Mouse (Mus musculus): ENCODE measurements around the gene Cd300a.
A peak's percentile ranks its signal among the peaks of the same experiment; 100 is the strongest.
"Not testable (repeated sequence)": the region's sequence is repeated elsewhere in the genome, so short reads cannot be mapped to it uniquely, and the experiment has no call there.

Cd300a gene

DNA sequence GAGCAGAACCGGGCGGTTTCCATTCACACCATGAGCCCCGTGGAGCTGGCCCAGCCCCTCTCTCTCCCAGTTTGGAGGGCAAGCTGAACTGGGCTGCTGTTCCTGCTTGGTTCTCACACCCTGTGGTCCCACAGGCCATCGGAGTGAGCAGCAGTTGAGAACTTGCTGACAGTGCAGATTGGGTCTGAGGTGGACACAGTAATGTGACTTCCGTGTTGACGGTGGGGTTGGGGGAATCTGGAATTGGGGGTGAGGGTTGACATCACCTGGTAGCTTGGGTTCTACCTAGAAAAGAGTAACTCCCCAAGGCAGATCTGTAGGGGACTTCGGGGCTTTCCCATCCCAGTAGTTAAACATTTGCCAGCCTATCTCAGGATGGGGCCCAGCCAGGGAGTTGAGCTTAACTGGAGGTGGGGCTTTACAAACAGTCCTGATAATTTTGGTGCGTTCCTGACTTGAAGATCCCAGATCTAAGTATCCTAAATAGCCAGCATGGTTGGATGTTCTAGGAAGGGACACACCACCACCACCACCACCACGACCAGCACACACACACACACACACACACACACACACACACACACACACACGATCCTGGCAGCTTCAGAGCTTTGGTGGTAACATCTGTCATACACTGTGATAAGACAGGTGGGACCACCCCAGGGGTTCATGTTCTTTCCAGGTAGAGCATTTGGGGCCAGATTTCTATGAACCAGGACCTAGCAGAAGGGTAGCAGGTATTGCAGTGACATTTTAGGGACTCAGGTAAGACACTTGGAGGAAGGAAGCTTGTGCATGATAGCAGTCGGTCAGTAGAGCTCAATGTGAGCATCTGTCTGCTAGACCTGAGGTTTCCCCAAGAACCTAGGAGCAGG is 22.2 kb upstream of the Cd300a start:
- no peak for DNase-seq

DNA sequence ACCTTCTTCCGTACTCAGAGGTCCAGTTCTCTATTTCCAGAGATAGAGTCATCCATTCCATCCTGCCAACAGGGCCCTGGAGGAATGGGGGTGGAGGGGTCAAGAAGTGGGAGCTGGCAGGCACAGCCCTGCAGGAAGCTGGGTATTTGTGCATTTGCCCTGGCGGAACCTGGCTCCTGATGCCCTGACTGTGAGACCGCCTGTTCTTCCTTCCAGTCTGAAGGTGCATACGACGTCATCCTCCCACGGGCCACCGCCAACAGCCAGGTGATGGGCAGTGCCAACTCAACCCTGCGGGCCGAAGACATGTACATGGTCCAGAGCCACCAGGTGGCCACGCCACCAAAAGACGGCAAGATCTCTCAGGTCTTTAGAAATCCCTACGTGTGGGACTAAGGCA is 21.6 kb upstream of the Cd300a start:
- DNase-seq: no peak

DNA sequence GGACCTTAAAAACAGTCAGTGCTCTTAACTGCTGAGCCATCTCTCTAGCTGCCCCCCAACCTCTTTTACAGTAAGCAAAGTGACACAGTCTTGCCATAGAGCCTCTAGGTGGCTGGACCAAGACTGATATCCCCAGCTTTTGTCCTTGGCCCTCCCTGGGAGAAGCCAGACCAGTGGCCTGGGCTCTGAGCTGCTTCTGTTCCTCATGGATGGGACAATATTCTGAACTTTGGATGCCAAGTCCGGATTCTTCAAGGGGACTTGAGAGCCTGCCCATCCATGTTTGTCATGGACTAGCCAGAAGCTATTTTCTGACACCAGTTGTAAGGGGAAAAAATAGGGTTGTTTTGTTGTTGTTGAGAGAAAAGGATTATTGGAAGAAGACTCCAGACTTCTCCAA is 20.1 kb upstream of the Cd300a start:
- no peak for DNase-seq

DNA sequence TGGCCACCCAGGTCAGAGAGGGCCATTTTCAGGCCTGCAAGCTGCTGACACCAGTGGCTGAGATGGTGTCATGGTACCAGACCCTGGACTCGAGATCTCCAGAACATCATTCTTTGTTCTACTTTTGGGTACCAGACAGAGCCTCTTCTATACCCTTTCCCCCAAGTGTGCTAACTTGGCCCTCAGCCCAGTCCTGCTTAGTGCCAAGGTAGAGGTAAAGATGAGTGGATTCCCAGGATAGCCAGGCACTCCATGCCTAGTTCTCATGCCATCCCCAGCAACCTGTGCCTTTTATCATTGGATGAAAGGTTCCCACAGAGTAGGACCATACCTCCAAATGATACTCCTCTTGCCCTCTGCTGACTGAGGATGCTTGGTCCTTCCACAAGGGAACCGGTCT is 18.3 kb upstream of the Cd300a start:
- no peak for DNase-seq

DNA sequence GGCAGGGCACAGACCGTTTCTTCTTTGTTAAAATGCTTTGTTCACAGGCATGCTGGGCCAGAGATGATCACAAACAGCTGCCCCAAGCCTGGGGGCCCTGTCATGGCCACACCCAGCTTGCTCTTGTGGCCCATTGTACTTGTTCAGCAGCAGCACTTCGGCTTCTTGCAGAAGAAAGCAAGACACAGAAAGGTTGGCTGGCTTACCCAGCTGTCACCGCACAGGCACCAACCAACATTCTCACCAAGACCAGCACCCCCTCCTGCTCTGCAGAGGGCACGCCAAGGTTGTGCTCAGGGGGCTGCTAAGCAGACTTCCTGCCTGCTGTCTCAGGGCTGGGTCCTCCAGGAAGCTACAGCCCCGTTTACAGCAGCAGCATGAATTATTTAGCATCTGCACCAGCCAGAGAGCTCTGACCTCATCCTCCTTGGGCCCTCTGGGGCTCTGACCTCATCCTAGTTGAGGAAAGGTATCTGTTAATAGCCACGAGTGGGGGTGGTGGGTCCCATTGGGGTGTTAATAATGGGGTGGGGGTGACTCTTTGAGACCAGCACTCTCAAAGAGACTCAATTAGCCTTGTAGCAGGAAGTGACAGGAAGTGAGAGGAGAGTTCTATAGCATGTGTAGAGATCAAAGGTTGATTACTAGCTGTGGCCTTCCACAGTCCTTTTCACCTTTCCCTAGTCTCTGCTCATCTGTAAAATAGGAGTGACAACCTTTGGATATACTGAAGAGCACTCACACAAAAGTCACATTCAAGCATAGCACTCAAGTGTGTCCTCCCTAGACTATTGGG is 16.6 kb upstream of the Cd300a start:
- no peak for DNase-seq

DNA sequence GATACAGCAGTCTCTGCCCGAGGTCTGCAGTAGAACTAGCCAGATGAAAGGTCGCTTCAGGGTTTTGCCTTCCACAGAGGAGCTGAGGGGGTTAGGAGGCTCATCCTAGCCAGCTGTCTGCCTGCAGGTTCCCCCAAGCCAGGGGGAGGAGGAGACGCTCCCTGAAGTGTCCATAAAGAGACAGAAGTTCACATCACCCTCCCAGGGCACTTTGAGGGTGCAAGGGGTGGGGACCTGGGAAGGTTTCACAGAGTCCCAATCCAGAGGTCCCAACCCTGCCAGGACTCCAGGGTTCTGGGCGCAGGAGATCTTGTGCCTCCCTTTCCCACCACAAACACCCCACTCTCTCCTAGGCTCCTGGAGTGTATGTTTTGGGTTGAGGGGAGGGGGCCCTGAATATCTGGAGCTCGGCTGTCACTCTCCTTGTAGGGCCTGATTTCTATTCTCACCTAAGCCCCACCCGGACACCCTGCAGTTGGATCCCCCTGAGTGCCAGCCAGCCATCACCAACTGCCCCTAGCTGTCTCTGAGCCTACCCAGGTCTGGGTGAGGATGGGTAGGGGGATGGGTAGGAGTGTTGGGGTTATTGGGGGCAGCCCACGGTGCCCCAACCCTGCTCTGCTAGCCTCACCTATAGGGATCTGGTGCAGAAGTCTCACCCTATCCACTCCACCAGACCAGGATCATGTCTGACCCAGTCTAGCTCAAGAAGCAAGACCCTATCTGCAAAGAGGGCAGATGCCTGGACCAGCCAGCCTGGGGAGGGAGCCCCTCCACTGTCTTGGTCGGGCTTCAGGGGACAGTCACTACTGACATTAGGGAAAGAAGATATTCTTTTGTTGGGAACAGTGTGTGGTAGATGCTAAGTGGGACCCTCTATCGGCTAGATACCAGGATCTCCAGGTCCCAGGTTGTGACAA is 15.4 kb upstream of the Cd300a start:
- no peak for DNase-seq

DNA sequence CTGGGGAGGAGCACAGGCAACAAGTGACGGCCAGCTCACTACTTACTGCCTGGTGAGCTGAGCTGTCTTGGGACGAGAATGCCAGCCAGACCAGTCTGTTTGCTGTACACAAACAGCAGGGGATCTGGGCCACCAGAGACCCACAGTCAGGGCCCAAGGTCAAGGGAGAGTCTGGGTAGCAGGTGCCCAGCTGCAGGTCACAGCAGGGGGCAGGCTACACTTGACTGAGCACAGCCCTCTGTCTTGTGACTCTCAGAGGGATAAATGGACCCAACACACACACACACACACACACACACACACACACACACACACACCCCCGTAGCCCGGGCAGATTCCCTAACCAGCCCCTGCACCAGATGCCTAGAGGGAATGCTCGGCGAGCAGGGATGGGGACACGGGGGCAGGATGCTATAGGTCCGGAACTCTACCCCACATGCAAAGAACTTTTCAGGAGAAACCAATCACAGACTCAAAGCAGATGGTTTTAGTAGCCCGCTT is 14.5 kb upstream of the Cd300a start:
- DNase-seq: no peak

DNA sequence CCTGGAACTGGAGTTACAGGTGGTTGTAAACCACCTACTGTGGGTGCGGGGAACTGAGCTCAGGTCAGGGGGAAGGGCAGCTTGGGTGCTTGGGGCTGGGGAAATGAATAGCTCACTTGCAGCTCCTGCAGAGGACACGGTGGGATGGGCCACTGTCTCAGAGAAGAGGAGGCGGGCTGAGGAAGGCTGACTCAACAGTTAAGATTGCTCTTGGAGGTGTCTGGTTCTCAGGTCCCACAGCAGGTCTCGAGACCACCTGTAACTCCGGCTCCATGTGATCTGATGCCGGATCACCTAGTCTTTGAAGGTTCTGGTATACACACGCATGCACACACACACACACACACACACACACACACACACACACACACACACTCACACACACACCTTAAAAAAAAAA is 13.7 kb upstream of the Cd300a start:
- DNase-seq: no peak

DNA sequence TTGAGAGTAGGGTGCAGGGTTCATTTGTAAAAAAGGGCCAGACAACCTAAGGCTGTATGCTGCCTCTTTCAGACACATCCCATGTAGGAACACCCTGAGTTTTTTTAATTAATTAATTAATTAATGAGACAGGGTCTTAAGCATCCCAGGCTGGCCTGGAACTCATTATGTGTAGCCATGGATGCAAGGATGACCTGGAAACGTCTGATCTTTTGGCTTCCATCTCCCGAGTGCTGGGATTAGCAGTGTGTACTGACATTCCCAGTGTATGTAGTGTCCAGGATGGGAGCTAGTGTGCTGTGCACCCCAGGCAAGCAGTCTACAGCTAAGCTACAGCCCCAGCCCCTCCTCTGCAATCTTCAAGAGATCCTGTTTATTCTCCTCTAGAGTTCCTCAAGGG is 13.2 kb upstream of the Cd300a start:
- no peak for DNase-seq

DNA sequence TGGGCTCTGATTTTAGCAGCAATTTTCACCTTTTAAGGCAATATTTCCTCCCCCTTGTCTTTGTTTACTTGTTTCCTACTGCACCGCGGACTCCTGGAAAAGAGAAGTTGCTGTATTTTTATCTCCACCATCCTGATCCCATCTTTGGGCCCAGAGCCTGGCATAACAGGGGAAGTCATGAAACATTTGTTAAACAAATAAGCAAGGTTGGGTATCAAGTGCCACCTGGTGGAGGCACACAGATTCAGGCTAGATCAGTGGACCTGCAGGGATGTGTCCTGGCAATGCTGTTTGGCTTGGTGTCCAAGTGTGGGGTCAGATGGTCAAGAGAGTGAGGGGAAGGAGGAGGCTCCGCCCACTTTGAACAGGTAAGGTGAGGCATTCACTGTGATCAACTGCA is 12.7 kb upstream of the Cd300a start:
- DNase-seq: peak; percentile 47

DNA sequence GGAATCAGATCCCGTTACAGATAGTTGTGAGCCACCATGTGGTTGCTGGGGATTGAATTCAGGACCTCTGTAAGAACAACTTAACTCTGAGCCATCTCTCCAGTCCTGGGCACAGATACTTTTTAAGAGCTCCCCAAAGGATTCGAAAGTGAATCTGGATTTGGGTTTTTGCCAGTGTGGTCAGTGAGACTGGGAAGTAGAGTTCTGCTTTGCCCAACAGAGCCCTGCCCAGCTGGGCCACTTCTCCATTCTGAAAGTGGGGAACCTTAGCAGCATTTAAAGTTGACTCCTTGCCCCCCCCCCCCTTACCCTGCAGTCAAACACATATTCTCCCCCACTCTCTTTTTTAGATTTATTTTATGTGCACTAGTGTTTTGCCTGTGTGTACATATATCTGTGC is 10.2 kb upstream of the Cd300a start:
- DNase-seq: peak; percentile 76

DNA sequence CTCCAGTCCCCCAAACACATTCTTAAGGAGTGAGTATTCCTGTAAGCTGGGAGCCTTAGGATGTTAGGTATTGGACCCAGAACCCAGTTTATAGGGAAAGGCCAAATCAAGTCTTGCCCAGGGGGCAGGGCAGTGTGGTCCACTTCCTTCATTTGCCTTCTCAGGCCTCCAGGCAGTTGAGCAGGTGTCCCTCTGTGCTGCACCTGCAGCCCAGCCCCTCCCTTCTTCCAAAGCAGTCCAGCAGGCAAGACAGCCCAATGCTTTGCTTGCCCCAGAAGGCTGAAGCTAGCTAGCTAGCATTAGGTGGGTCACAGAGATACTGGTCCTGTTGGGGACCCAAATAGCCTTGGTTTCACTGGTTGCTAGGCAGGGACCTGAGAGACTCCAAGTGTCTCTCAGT is 9.7 kb upstream of the Cd300a start:
- DNase-seq: no peak

DNA sequence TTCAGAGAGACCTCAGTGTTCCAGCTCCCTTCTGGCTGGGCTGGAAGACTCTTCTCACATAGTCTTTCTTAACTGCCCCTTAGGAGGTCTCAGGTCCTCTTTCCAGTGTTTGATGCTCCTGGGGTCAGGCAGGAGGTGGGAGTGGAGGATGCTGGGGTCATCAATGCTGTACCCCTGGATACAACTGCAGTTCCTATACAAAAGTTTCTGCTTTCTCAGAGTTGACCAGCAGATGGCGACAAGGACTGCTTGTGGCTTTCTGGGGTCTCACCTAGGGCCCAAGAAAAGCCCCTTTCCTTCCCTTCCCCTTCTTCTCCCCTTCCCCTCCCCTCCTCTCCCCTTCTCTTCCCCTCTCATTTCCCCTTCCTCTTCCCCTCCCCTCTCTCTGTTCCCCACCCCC is 9.3 kb upstream of the Cd300a start:
- DNase-seq: peak; percentile 21

DNA sequence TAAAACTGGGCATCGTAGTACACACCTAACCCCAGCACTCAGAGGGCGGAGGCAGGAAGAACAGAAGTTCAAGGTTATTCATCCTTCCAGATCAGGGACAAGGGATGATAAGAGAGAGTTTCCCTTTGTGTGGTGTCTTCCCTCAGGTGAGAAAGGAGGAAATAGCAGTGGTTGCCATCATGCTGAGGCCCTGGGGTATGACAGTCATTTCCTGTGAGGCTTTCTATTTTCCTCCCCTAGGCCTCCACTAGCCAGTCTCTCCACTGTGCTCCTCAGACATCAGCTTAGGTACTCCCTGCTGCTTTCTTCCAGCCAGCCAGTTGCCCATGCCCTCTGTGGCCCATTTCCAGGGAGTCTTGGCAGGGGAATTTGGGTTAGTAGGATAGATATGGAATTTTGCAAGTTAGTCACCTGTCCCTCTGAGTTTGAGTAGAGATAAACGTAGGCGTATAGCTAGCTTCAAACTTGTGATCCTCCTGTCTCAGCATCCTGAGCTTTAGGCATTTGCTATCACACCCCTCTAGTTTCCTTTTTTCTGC is 6.5 kb upstream of the Cd300a start:
- DNase-seq: no peak

DNA sequence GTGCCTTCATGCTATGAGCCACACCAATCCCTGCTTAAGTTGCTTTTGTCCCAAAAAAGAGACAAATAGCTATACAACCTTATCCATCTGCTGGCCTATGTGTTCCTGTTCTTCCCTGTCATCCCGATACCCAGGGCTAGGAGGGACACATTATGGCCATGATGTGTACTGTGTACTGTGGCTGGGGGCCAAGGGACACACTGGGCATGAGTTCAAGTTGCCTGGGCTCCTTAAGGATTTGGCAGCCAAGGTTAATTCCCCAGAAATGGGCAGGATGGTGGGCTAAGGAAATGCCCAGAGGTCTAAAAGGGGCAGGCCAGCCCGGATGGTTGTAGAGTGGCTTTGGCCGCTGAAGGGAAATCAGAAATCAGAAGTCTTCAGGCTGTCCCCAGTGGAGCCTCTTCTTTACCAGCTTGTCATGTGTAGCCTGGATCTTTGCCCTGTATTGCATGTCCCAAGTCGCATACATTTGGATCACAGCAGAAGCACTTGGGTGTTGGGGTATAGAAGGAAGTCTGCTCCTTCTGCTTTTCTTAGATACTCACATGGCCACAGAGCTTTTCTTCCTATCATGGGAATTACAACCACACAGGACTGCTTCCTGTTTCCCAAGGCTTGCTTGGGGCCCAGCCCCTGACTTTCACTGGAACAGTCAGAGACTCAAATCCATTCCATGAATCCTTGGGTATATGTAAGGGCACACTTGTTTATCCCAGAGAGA is 5.3 kb upstream of the Cd300a start:
- no peak for DNase-seq

DNA sequence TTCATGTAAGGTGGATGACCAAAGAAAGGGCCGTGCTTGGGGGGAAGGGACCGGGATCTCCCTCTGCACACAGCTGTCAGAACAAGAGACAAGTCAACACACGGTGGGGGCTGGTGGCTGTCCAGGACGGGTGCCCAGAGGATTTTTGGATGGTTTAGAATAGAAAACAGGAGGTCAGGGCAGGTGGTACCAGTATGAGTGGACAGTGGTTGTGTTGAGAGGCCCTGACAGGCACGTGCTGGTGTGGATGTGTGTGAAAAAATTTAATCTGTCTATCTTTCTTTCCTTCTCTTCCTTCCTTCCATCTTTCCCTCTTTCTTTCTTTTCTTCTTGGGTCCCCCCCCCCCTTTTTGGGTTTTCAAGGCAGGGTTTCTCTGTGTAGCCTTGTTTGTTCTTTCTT is 701 bp downstream of the Cd300a start:
- DNase-seq: no peak

DNA sequence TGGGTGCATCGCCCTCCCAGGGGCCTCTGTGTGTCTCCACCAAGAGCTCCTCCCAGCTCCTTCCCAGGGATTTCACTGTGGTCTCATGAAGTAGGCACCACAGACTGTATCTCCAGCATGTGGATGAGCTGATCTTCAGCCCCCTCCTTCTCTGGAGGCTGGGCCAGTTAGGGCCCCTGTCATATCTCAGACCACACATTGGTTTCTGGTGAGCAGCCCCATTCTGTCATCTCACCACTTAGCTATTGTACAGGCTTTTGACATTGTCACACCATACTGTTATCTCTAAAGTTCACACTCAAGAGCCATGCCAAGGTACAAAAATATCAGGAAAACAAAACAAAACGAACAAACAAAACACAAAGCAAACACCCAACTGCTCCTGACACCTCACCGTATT is 6.2 kb downstream of the Cd300a start:
- DNase-seq: no peak

DNA sequence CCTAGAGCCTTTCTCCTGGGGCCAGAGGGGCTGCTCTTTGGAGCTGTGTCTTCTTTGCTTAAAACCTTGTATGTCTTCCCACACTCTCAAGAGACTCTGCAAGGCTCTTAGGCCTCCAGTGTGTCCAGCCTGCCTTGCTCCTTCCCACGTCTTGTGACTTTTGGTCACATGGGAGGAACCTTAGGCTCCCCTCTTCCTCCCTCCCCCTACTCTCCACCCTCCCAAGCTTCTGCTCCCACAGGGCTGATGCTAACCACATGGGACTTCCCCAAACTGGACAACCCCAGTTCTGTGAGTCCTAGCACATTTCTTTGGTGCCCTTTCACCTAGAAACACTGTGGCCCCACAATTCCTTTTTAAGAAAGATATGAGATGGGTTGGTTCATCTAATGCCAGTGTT is 8.2 kb downstream of the Cd300a start:
- DNase-seq: peak; percentile 67

DNA sequence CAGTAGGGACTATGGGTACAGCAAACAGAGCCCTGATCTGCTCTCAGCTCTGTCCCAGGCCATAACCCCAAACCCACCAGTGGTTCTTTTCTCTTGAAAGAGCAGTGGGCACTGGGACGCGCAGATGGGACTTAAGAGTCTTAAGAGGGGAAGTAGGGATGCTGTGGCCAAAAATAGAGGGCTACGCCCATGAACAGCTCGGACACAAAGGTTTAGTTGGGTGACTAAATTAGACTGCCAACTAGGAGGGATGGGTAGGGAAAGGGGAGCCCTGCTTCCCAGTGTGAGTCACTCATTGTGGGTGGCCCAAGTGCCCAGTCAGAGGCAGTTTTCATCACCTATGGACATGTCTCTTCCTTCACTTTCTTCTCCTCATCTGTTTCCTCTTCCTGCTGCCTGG is 13.4 kb downstream of the Cd300a start:
- no peak for DNase-seq

DNA sequence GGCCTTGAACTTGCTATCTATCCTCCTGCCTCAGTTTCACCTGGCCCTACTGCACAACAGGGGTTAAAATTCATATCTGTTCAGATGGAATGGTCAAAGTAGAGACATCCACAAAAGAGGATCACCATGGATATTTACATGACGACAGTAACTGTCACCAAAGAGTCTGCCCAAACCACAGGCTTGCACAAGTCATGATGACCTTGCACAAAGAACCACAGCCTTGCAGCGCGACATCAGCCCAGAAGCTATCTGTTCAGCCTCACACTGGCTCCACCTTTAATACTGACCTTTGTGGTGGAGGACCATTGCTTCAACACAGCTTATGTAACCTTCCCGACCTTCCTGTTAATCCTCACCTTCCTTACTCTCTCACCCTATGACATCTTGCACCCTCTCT is 17.7 kb downstream of the Cd300a start:
- DNase-seq: no peak

DNA sequence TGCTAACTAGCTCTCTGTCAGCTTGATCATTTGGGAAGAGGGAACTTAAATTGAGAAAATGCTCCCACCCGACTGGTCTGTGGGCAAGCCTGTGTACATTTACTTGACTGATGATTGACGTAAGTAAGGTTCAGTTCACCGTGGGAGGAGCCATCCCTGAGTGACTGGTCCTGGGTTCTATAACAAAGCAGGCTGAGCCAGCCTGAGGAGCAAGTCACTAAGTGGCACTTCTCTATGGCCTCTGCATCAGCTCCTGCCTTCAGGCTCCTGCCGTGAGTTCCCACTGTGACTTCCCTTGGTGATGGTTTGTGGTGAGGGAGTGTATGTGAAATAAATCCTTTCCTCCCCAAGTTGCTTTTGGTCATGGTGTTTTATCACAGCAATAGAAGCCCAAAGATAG is 18.2 kb downstream of the Cd300a start:
- no peak for DNase-seq

DNA sequence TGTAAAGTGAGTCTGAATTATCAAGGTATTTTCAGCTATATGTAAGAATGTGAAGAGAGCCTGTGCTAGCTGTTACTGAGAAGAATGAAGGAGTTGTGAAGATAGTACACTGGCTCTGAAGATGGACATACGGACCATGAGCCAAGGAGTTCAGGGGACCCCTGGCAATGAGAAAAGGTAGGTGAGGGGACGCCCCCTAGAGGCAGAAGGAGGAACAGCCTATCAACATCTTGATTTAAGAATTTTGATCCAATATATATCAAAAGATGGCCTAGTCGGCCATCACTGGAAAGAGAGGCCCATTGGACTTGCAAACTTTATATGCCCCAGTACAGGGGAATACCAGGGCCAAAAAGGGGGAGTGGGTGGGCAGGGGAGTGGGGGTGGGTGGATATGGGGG is 19.7 kb downstream of the Cd300a start:
- DNase-seq: not testable (repeated sequence)

Data from layer of hippocampus, adult 9-11 months (tissue).